Mouse (Mus musculus): ENCODE results near the gene Xpc. TPM values are rescaled to one million over a fixed set of nuclear protein-coding genes. Genes with fewer than 3 reads are reported as not detected.
A peak's percentile ranks its signal among the peaks of the same experiment; 100 is the strongest.
"Not testable (repeated sequence)": the region's sequence is repeated elsewhere in the genome, so short reads cannot be mapped to it uniquely, and the experiment has no call there.

Gene Xpc
- polyA plus RNA-seq, 1 experiment from 2014 or later = 25.7 TPM

GRCm38 (mm10) chr6:91474441-91475190 is 41.1 kb downstream of the Xpc start:
- ATAC-seq (ENCODE audit: insufficient number of reproducible peaks, low FRiP score, low TSS enrichment, low read depth) = 0 out of 2 replicates have a peak, but pooled peaks have one; percentile 0
- DNase-seq (ENCODE audit: low spot score) = no peak
- Histone ChIP-seq H3K27me3 (ENCODE audit: control insufficient read depth, insufficient read depth, low read length) (no peaks in the 10 kb centered on the region), H3K27ac (replicated peaks; ENCODE audit: low read depth, low read length) (no peak overlapping the region), H3K36me3 (ENCODE audit: control insufficient read depth, insufficient read depth, low read length) (peaks cover 13% of the 10 kb centered on the region), H3K4me2 (ENCODE audit: low read depth, severe bottlenecking) (peak overlapping the region; percentile 83), H3K4me1 (ENCODE audit: control insufficient read depth, insufficient read depth, low read length) (peaks cover 13% of the 10 kb centered on the region), H3K4me3 (ENCODE audit: low read depth, low read length) (peak overlapping the region; percentile 80), H3K9me3 (ENCODE audit: control insufficient read depth, low read length) (no peaks in the 10 kb centered on the region), H3K9ac (ENCODE audit: low read length) (peak overlapping the region; percentile 85)
- WGBS = 63% methylated on average over 9 of the region's 9 CpGs

GRCm38 (mm10) chr6:91473805-91474440 is 41.8 kb downstream of the Xpc start:
- H3K27ac ChIP-seq (replicated peaks; ENCODE audit: low read depth, low read length) = 0 out of 2 replicates have a peak overlapping the region, but pooled peaks have one; percentile 36
- no peaks in the 10 kb centered on the region for H3K9me3 ChIP-seq (ENCODE audit: control insufficient read depth, low read length)
- under 1% methylated on average over 27 of the region's 27 CpGs for WGBS
- peak overlapping the region; percentile 85 for H3K9ac ChIP-seq (ENCODE audit: low read length)
- H3K4me1 ChIP-seq (ENCODE audit: control insufficient read depth, insufficient read depth, low read length) = peaks cover 13% of the 10 kb centered on the region
- H3K27me3 ChIP-seq (ENCODE audit: control insufficient read depth, insufficient read depth, low read length) = no peaks in the 10 kb centered on the region
- peak overlapping the region; percentile 80 for H3K4me3 ChIP-seq (ENCODE audit: low read depth, low read length)
- ATAC-seq (ENCODE audit: insufficient number of reproducible peaks, low FRiP score, low TSS enrichment, low read depth) = peak; percentile 52
- peak overlapping the region; percentile 83 for H3K4me2 ChIP-seq (ENCODE audit: low read depth, severe bottlenecking)
- no peak for DNase-seq (ENCODE audit: low spot score)
- H3K36me3 ChIP-seq (ENCODE audit: control insufficient read depth, insufficient read depth, low read length) = peaks cover 8% of the 10 kb centered on the region

DNA sequence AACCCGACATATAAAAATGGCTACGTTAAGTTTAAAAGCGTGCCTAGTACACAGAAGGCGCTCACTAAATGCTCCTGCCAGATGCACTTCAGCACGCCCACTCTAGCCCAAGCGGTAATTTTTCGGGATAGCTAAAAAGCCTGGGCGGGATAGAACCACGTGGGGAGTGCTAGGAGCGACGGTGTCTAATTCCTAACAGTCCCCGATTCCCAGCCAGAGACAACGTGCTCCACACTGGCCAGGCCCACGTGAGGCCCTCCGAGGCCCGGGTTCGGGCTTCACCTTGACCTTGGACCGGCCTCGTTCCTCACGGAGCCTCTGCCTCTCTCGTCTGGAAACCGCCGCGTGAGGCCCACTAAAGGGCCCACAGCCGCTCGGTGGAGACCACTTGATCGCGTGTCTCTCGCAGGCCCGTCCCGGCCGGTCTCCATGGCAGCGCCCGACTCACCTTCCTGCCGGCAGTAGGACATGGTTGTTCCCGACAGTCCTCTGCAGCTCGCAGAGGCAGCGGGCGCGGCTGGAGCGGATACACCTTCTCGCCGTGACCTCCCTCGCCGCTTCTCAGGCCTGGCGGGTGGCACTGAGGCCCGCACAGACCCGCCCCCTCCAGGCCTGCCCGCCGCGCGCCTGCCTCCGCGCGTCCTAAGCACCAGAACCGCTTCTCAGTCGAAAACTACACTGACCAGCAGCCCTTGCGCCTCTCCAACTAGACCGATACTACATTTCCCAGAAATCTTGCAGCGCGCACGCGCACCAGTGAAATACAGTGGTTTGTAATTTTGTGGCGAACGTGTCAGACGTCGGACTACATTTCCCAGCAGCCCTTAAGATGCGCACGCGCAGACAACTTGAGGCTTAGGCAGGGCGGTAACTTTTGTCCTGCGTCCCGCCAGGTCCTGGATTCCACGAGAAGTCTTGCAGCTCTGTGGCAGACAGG is 42.6 kb downstream of the Xpc start, which contains the start of the genes Chchd4 and Tmem43:
Gene Chchd4 (minus strand): TSS at position 679 of the 937 bp plus-strand sequence.
Gene Tmem43 (plus strand): TSS at position 836 of the 937 bp plus-strand sequence.
- Histone ChIP-seq H3K9me3 (ENCODE audit: control insufficient read depth, low read length) (no peaks in the 10 kb centered on the region), H3K4me1 (ENCODE audit: control insufficient read depth, insufficient read depth, low read length) (peaks cover 13% of the 10 kb centered on the region), H3K4me3 (ENCODE audit: low read depth, low read length) (peak within 1 kb of the TSS; percentile 80), H3K4me2 (ENCODE audit: low read depth, severe bottlenecking) (peak within 1 kb of the TSS; percentile 83), H3K9ac (ENCODE audit: low read length) (peak within 1 kb of the TSS; percentile 85), H3K27ac (replicated peaks; ENCODE audit: low read depth, low read length) (0 out of 2 replicates have a peak within 1 kb of the TSS, but pooled peaks have one; percentile 36), H3K27me3 (ENCODE audit: control insufficient read depth, insufficient read depth, low read length) (no peaks in the 10 kb centered on the region), H3K36me3 (ENCODE audit: control insufficient read depth, insufficient read depth, low read length) (peaks cover 5% of the 10 kb centered on the region)
- ATAC-seq (ENCODE audit: insufficient number of reproducible peaks, low FRiP score, low TSS enrichment, low read depth) (peak; percentile 96), DNase-seq (ENCODE audit: low spot score) (peak; percentile 99)
- WGBS = under 1% methylated on average over 74 of the region's 74 CpGs

GRCm38 (mm10) chr6:91472319-91472718 is 43.4 kb downstream of the Xpc start:
- Histone ChIP-seq H3K36me3 (ENCODE audit: control insufficient read depth, insufficient read depth, low read length) (peaks cover 4% of the 10 kb centered on the region; the same call in 1 of the 2 replicates), H3K9ac (ENCODE audit: low read length) (peak overlapping the region; percentile 79), H3K27ac (replicated peaks; ENCODE audit: low read depth, low read length) (no peak overlapping the region), H3K4me2 (ENCODE audit: low read depth, severe bottlenecking) (peak overlapping the region; percentile 47), H3K4me3 (ENCODE audit: low read depth, low read length) (peak overlapping the region; percentile 80), H3K9me3 (ENCODE audit: control insufficient read depth, low read length) (no peaks in the 10 kb centered on the region), H3K4me1 (ENCODE audit: control insufficient read depth, insufficient read depth, low read length) (peaks cover 13% of the 10 kb centered on the region), H3K27me3 (ENCODE audit: control insufficient read depth, insufficient read depth, low read length) (no peaks in the 10 kb centered on the region)
- WGBS = 25% methylated on average over 6 of the region's 6 CpGs
- ATAC-seq (ENCODE audit: insufficient number of reproducible peaks, low FRiP score, low TSS enrichment, low read depth) (no peak), DNase-seq (ENCODE audit: low spot score) (no peak)

- peaks cover 13% of the 10 kb centered on the region for H3K4me1 ChIP-seq (ENCODE audit: control insufficient read depth, insufficient read depth, low read length)
- not testable (repeated sequence) for H3K27ac ChIP-seq (replicated peaks; ENCODE audit: low read depth, low read length); H3K4me2 ChIP-seq (ENCODE audit: low read depth, severe bottlenecking); H3K27me3 ChIP-seq (ENCODE audit: control insufficient read depth, insufficient read depth, low read length); H3K36me3 ChIP-seq (ENCODE audit: control insufficient read depth, insufficient read depth, low read length); H3K9me3 ChIP-seq (ENCODE audit: control insufficient read depth, low read length); ATAC-seq (ENCODE audit: insufficient number of reproducible peaks, low FRiP score, low TSS enrichment, low read depth); H3K4me3 ChIP-seq (ENCODE audit: low read depth, low read length); DNase-seq (ENCODE audit: low spot score); H3K9ac ChIP-seq (ENCODE audit: low read length)
- WGBS = 91% methylated on average over 3 of the region's 3 CpGs
These were observed 44.3 kb downstream of the Xpc start for GRCm38 (mm10) chr6:91471427-91471826.

- whole genome bisulfite sequencing = 78% methylated on average over 2 of the region's 2 CpGs
- Histone ChIP-seq H3K4me3 (ENCODE audit: low read depth, low read length) (no peak overlapping the region), H3K27me3 (ENCODE audit: control insufficient read depth, insufficient read depth, low read length) (no peaks in the 10 kb centered on the region), H3K36me3 (ENCODE audit: control insufficient read depth, insufficient read depth, low read length) (peaks cover 2% of the 10 kb centered on the region; the same call in 1 of the 2 replicates), H3K4me1 (ENCODE audit: control insufficient read depth, insufficient read depth, low read length) (peaks cover 13% of the 10 kb centered on the region), H3K9me3 (ENCODE audit: control insufficient read depth, low read length) (no peaks in the 10 kb centered on the region), H3K27ac (replicated peaks; ENCODE audit: low read depth, low read length) (no peak overlapping the region), H3K9ac (ENCODE audit: low read length) (no peak overlapping the region), H3K4me2 (ENCODE audit: low read depth, severe bottlenecking) (no peak overlapping the region)
- ATAC-seq (ENCODE audit: insufficient number of reproducible peaks, low FRiP score, low TSS enrichment, low read depth) (no peak), DNase-seq (ENCODE audit: low spot score) (no peak)
These were observed 45.0 kb downstream of the Xpc start for GRCm38 (mm10) chr6:91470712-91471111.

GRCm38 (mm10) chr6:91467106-91467505 is 48.6 kb downstream of the Xpc start:
- no peak overlapping the region for H3K9ac ChIP-seq (ENCODE audit: low read length)
- H3K36me3 ChIP-seq (ENCODE audit: control insufficient read depth, insufficient read depth, low read length) = peaks cover 2% of the 10 kb centered on the region; the same call in 1 of the 2 replicates
- 70% methylated on average over 1 of the region's 1 CpGs for WGBS
- H3K27ac ChIP-seq (replicated peaks; ENCODE audit: low read depth, low read length) = no peak overlapping the region
- 0 out of 2 replicates have a peak, but pooled peaks cover 3% of the 10 kb centered on the region for H3K4me1 ChIP-seq (ENCODE audit: control insufficient read depth, insufficient read depth, low read length)
- DNase-seq (ENCODE audit: low spot score) (no peak), ATAC-seq (ENCODE audit: insufficient number of reproducible peaks, low FRiP score, low TSS enrichment, low read depth) (no peak)
- H3K27me3 ChIP-seq (ENCODE audit: control insufficient read depth, insufficient read depth, low read length) = no peaks in the 10 kb centered on the region
- H3K9me3 ChIP-seq (ENCODE audit: control insufficient read depth, low read length) = no peaks in the 10 kb centered on the region
- H3K4me3 ChIP-seq (ENCODE audit: low read depth, low read length) = no peak overlapping the region
- H3K4me2 ChIP-seq (ENCODE audit: low read depth, severe bottlenecking) = no peak overlapping the region

DNA sequence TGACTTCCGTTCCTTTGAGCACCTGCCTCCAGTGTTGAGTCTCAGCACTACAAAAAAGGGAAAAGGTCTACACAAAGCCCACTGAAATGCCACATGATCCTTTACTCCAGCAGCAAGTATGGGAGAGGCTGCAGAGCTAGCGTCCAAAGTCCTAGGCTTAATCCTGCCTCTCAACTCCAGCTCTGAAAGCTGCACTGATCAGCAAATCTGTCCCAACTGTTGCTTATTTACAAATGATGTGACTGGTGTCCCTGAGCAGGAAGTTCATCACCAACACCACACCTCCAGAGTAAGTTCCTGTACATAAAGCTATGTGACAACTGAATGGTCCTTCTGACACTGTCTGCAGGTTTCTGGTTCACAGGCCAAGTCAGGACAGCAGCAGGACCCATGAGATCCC is 49.9 kb downstream of the Xpc start:
- H3K27me3 ChIP-seq (ENCODE audit: control insufficient read depth, insufficient read depth, low read length) = no peaks in the 10 kb centered on the region

More for the DNA sequence above, 49.9 kb downstream of the Xpc start:
- Histone ChIP-seq H3K36me3 (ENCODE audit: control insufficient read depth, insufficient read depth, low read length) (peaks cover 2% of the 10 kb centered on the region; the same call in 1 of the 2 replicates), H3K9ac (ENCODE audit: low read length) (no peak overlapping the region), H3K9me3 (ENCODE audit: control insufficient read depth, low read length) (no peaks in the 10 kb centered on the region), H3K27ac (replicated peaks; ENCODE audit: low read depth, low read length) (no peak overlapping the region), H3K4me2 (ENCODE audit: low read depth, severe bottlenecking) (no peak overlapping the region), H3K4me3 (ENCODE audit: low read depth, low read length) (no peak overlapping the region), H3K4me1 (ENCODE audit: control insufficient read depth, insufficient read depth, low read length) (no peaks in the 10 kb centered on the region)
- 84% methylated on average over 2 of the region's 2 CpGs for WGBS
- ATAC-seq (ENCODE audit: insufficient number of reproducible peaks, low FRiP score, low TSS enrichment, low read depth) (no peak), DNase-seq (ENCODE audit: low spot score) (no peak)
